Mouse (Mus musculus): ENCODE data around the gene Gm17657.
"Not testable (repeated sequence)": the region's sequence is repeated elsewhere in the genome, so short reads cannot be mapped to it uniquely, and the experiment has no call there.

Gm17657 gene

GRCm38 (mm10) chr17:29502005-29502668 is 47.3 kb downstream of the Gm17657 start:
- peaks cover 2% of the 10 kb centered on the region; the same call in 1 of the 2 replicates for H3K27me3 ChIP-seq (ENCODE audit: insufficient read depth, low read length)
- TF ChIP-seq NANOG (IDR thresholded peaks at IDR 0.05; ENCODE audit: borderline replicate concordance, low read length) = no peak
- no peak for TF ChIP-seq POU5F1 (IDR thresholded peaks at IDR 0.05; ENCODE audit: borderline replicate concordance, low read length)
- TF ChIP-seq CTCF (conservative IDR thresholded peaks at IDR 0.05; ENCODE audit: low read length) = no peak
- H3K4me1 ChIP-seq (replicated peaks; ENCODE audit: low read depth, low read length) = peaks cover 62% of the 10 kb centered on the region
- no peaks in the 10 kb centered on the region for H3K9me3 ChIP-seq (ENCODE audit: low read length)
- H3K4me3 ChIP-seq (replicated peaks; ENCODE audit: low read length) = no peak overlapping the region
- no peaks in the 10 kb centered on the region for H3K36me3 ChIP-seq (ENCODE audit: insufficient read depth, low read length)

GRCm38 (mm10) chr17:29500802-29501469 is 48.5 kb downstream of the Gm17657 start:
- Histone ChIP-seq H3K36me3 (ENCODE audit: insufficient read depth, low read length) (peaks cover 11% of the 10 kb centered on the region), H3K4me3 (replicated peaks; ENCODE audit: low read length) (no peak overlapping the region), H3K9me3 (ENCODE audit: low read length) (no peaks in the 10 kb centered on the region), H3K4me1 (replicated peaks; ENCODE audit: low read depth, low read length) (peaks cover 68% of the 10 kb centered on the region), H3K27me3 (ENCODE audit: insufficient read depth, low read length) (peaks cover 2% of the 10 kb centered on the region; the same call in 1 of the 2 replicates)
- TF ChIP-seq CTCF (conservative IDR thresholded peaks at IDR 0.05; ENCODE audit: low read length) = no peak

- H3K27me3 ChIP-seq (ENCODE audit: insufficient read depth, low read length) = peaks cover 2% of the 10 kb centered on the region; the same call in 1 of the 2 replicates
- peaks cover 15% of the 10 kb centered on the region for H3K36me3 ChIP-seq (ENCODE audit: insufficient read depth, low read length)
- H3K9me3 ChIP-seq (ENCODE audit: low read length) = no peaks in the 10 kb centered on the region
- H3K4me3 ChIP-seq (replicated peaks; ENCODE audit: low read length) = no peak overlapping the region
- peaks cover 70% of the 10 kb centered on the region for H3K4me1 ChIP-seq (replicated peaks; ENCODE audit: low read depth, low read length)
- TF ChIP-seq POU5F1 (IDR thresholded peaks at IDR 0.05; ENCODE audit: borderline replicate concordance, low read length) (no peak), CTCF (conservative IDR thresholded peaks at IDR 0.05; ENCODE audit: low read length) (no peak), NANOG (IDR thresholded peaks at IDR 0.05; ENCODE audit: borderline replicate concordance, low read length) (no peak)
Measured at GRCm38 (mm10) chr17:29500243-29500740, 49.1 kb downstream of the Gm17657 start.

GRCm38 (mm10) chr17:29499511-29499910 is 49.9 kb downstream of the Gm17657 start:
- peaks cover 22% of the 10 kb centered on the region for H3K36me3 ChIP-seq (ENCODE audit: insufficient read depth, low read length)
- H3K9me3 ChIP-seq (ENCODE audit: low read length) = no peaks in the 10 kb centered on the region
- no peak overlapping the region for H3K4me3 ChIP-seq (replicated peaks; ENCODE audit: low read length)
- H3K27me3 ChIP-seq (ENCODE audit: insufficient read depth, low read length) = peaks cover 2% of the 10 kb centered on the region; the same call in 1 of the 2 replicates
- no peak for TF ChIP-seq POU5F1 (IDR thresholded peaks at IDR 0.05; ENCODE audit: borderline replicate concordance, low read length)
- TF ChIP-seq NANOG (IDR thresholded peaks at IDR 0.05; ENCODE audit: borderline replicate concordance, low read length) = no peak
- no peak for TF ChIP-seq CTCF (conservative IDR thresholded peaks at IDR 0.05; ENCODE audit: low read length)
- peaks cover 78% of the 10 kb centered on the region for H3K4me1 ChIP-seq (replicated peaks; ENCODE audit: low read depth, low read length)

DNA sequence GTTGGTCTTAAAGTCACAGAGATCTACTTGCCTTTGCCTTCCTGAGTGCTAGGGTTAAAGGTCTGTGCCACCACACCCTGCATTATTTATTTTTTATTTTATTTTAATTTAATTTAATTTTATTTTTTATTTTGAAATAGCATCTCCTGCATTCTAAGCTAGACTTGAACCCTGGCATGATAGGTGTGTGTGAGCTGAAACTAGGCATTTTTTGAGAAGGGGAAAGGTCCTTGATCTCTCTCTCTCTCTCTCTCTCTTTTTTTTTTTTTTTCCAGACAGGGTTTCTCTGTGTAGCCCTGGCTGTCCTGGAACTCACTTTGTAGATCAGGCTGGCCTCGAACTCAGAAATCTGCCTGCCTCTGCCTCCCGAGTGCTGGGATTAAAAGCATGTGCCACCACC is 50.5 kb downstream of the Gm17657 start:
- H3K4me1 ChIP-seq (replicated peaks; ENCODE audit: low read depth, low read length) = peaks cover 79% of the 10 kb centered on the region
- not testable (repeated sequence) for H3K9me3 ChIP-seq (ENCODE audit: low read length); H3K27me3 ChIP-seq (ENCODE audit: insufficient read depth, low read length)

DNA sequence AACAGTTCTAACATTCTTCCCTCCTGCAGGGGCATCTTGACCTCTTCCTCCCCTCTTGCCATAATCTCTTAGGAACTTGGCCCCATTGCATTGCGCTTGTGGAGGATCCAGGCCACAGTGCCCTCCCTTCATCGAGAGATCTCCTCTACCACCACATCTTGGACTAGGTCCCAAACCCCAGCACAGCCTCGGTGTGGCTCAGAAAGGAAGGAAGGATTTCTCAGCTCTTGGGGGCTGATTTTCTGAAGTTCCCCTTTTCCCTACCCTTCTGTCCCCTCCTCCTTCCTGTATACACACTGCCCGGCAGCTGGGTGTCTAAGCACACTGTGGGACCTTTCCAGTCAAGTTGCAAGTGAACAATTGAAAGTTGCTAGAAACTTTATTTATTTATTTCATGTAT is 51.4 kb downstream of the Gm17657 start:
- H3K36me3 ChIP-seq (ENCODE audit: insufficient read depth, low read length) = peaks cover 37% of the 10 kb centered on the region
- peaks cover 79% of the 10 kb centered on the region for H3K4me1 ChIP-seq (replicated peaks; ENCODE audit: low read depth, low read length)
- TF ChIP-seq POU5F1 (IDR thresholded peaks at IDR 0.05; ENCODE audit: borderline replicate concordance, low read length) = no peak
- TF ChIP-seq CTCF (conservative IDR thresholded peaks at IDR 0.05; ENCODE audit: low read length) = no peak
- no peak for TF ChIP-seq NANOG (IDR thresholded peaks at IDR 0.05; ENCODE audit: borderline replicate concordance, low read length)
- H3K4me3 ChIP-seq (replicated peaks; ENCODE audit: low read length) = no peak overlapping the region
- no peaks in the 10 kb centered on the region for H3K9me3 ChIP-seq (ENCODE audit: low read length)
- H3K27me3 ChIP-seq (ENCODE audit: insufficient read depth, low read length) = peaks cover 2% of the 10 kb centered on the region; the same call in 1 of the 2 replicates

More for the DNA sequence above, 50.5 kb downstream of the Gm17657 start:
- peaks cover 28% of the 10 kb centered on the region for H3K36me3 ChIP-seq (ENCODE audit: insufficient read depth, low read length)
- H3K4me3 ChIP-seq (replicated peaks; ENCODE audit: low read length) = not testable (repeated sequence)

- H3K27me3 ChIP-seq (ENCODE audit: insufficient read depth, low read length); H3K9me3 ChIP-seq (ENCODE audit: low read length); H3K4me3 ChIP-seq (replicated peaks; ENCODE audit: low read length): not testable (repeated sequence)
- H3K36me3 ChIP-seq (ENCODE audit: insufficient read depth, low read length) = peaks cover 43% of the 10 kb centered on the region
- H3K4me1 ChIP-seq (replicated peaks; ENCODE audit: low read depth, low read length) = peaks cover 75% of the 10 kb centered on the region
Measured at GRCm38 (mm10) chr17:29497481-29497880, 52.0 kb downstream of the Gm17657 start.

DNA sequence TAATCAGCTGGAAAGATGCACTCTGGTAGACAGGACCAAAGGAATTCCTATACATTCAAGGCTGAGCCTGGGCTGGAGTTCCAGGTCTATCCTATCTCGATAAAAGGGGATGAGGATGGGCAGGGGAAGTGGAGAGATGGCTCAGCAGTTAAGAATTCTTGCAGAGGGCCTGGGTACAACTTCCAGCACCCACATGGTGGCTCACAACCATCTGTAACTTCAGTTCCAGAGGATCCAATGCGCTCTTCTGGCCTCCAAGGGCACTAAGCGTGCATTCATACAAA is 52.4 kb downstream of the Gm17657 start:
- Histone ChIP-seq H3K4me3 (replicated peaks; ENCODE audit: low read length) (no peak overlapping the region), H3K36me3 (ENCODE audit: insufficient read depth, low read length) (peaks cover 47% of the 10 kb centered on the region), H3K4me1 (replicated peaks; ENCODE audit: low read depth, low read length) (peaks cover 71% of the 10 kb centered on the region), H3K27me3 (ENCODE audit: insufficient read depth, low read length) (peaks cover 2% of the 10 kb centered on the region; the same call in 1 of the 2 replicates), H3K9me3 (ENCODE audit: low read length) (no peaks in the 10 kb centered on the region)
- TF ChIP-seq CTCF (conservative IDR thresholded peaks at IDR 0.05; ENCODE audit: low read length) (no peak), POU5F1 (IDR thresholded peaks at IDR 0.05; ENCODE audit: borderline replicate concordance, low read length) (no peak), NANOG (IDR thresholded peaks at IDR 0.05; ENCODE audit: borderline replicate concordance, low read length) (no peak)

Data from E14TG2a.4 (cell line).